21 mouse cellular contexts compared by ENCODE assay signal in genomic region chr6:6372421-6372820, GRCm38 (mm10).
DNase-seq lines count a peak whose midpoint lies in the region; TF ChIP-seq lines count a peak whose summit lies in the region.
"Had no signal": no experiment of that assay in that cellular context is flagged by ENCODE, and none has a peak within 500 bp of the region (broad histone marks: within the 10 kb centered on the region; RNA-seq: fewer than 3 reads in every experiment).

No protein-coding gene starts in this region.

- H3K79me2 ChIP-seq in heart, adult 2 months (replicated peaks; ENCODE audit: control insufficient read depth, insufficient read depth, low read length) = no peaks in the 10 kb centered on the region

- H3K36me3 ChIP-seq in heart, adult 2 months (ENCODE audit: control insufficient read depth, insufficient read depth, low read length) = no peaks in the 10 kb centered on the region; the same call in 1 of the 2 replicates
- H3K36me3 ChIP-seq: embryonic facial prominence, embryonic 10.5 days; embryonic facial prominence, embryonic 12.5 days; forebrain, embryonic 15.5 days; G1E had no signal

- intact Hi-C loops in heart, adult 2 months (cut with DNase I) = no loop called here

- TF ChIP-seq EP300 in heart, adult 2 months (IDR thresholded peaks at IDR 0.05; ENCODE audit: insufficient read depth, low read depth, low read length) = no peak

- no peak for DNase-seq in heart, adult 2 months
- DNase-seq in heart, postnatal 4 days = no peak
- DNase-seq in 3T3-L1 (ENCODE audit: low read depth, low spot score) = peak; percentile 64
- DNase-seq in Muller cell, postnatal 12 days (ENCODE audit: inconsistent ontology term) = peak; percentile 36
- no peak for DNase-seq in adrenal gland, postnatal 25 days
- DNase-seq: adrenal gland, adult 2 months; adrenal gland, postnatal 10 days; adrenal gland, postnatal 36 days; B cell, adult 2 months; cerebellum, adult 11-12 months; cerebellum, adult 2 months; cerebellum, adult 9-10 months; cerebellum, postnatal 10 days; cerebellum, postnatal 25 days; forebrain, postnatal 0 days had no signal

- no peak for TF ChIP-seq POLR2A in heart, adult 2 months (IDR thresholded peaks at IDR 0.05; ENCODE audit: insufficient read depth, low read depth, low read length)

- H3K27ac ChIP-seq in heart, adult 2 months = peak overlapping the region; percentile 45; the same call in 1 of the 2 replicates
- H3K27ac ChIP-seq: embryonic facial prominence, embryonic 10.5 days; embryonic facial prominence, embryonic 12.5 days; forebrain, embryonic 13.5 days; forebrain, embryonic 15.5 days had no signal

- no peak for TF ChIP-seq CTCF in heart, adult 2 months (IDR thresholded peaks at IDR 0.05)

- H3K27me3 ChIP-seq in heart, adult 2 months (ENCODE audit: control insufficient read depth, insufficient read depth, low read length) = no peaks in the 10 kb centered on the region
- H3K27me3 ChIP-seq: CH12.LX; embryonic facial prominence, embryonic 12.5 days; forebrain, embryonic 13.5 days; forebrain, embryonic 15.5 days had no signal

- no peak overlapping the region for H3K4me3 ChIP-seq in heart, adult 2 months
- H3K4me3 ChIP-seq: embryonic facial prominence, embryonic 10.5 days; embryonic facial prominence, embryonic 12.5 days; forebrain, embryonic 13.5 days; forebrain, embryonic 15.5 days had no signal

- H3K4me1 ChIP-seq in heart, adult 2 months (ENCODE audit: control insufficient read depth, insufficient read depth, low read length) = no peaks in the 10 kb centered on the region
- H3K4me1 ChIP-seq: embryonic facial prominence, embryonic 10.5 days; embryonic facial prominence, embryonic 12.5 days; forebrain, embryonic 13.5 days; forebrain, embryonic 15.5 days had no signal

- WGBS in heart, adult 2 months = 65% methylated on average over 3 of the region's 3 CpGs

- no peak overlapping the region for H3K9ac ChIP-seq in heart, adult 2 months (ENCODE audit: low read depth, low read length)
- H3K9ac ChIP-seq: embryonic facial prominence, embryonic 12.5 days; forebrain, embryonic 13.5 days; forebrain, embryonic 15.5 days; forebrain, postnatal 0 days had no signal

Comparison
In these comparisons a context has a peak if more than half of its experiments do, and no peak if none do; other contexts are left out.
1. DNase-seq: peak in 3T3-L1 (single experiment) and Muller cell, postnatal 12 days (single experiment); none in heart, adult 2 months (0 of 2), heart, postnatal 4 days (single experiment) and adrenal gland, postnatal 25 days (single experiment).